Mouse (Mus musculus): ENCODE results near the gene Afap1.

Gene Afap1

DNA sequence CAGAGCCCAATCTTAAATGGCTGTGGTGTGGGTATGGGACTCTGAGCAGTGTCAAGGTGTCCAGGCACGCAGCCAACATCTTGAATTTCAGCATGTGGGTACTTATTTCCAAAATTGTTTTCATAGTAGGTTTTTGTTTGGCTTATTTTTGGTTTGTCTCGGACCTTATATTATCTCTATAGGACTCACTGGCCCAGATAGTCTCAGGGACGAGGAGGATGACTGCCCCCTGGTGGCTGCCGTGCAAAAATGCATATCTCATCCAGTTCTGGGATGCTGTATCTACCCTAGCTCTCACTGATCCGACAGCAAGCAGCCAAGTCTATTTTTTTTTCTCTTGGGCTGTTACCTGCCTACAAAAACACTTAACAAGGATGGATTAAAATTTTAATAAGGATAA lies 82.6 kb downstream of the Afap1 start:
- DNase-seq: peak; percentile 12

GRCm38 (mm10) chr5:35980542-35980941 lies 87.4 kb downstream of the Afap1 start:
- DNase-seq: no peak

- DNase-seq: no peak
These were observed 88.2 kb downstream of the Afap1 start for GRCm38 (mm10) chr5:35981341-35981740.

- DNase-seq: peak; percentile 27
These were observed 88.9 kb downstream of the Afap1 start for GRCm38 (mm10) chr5:35981976-35982375.

DNA sequence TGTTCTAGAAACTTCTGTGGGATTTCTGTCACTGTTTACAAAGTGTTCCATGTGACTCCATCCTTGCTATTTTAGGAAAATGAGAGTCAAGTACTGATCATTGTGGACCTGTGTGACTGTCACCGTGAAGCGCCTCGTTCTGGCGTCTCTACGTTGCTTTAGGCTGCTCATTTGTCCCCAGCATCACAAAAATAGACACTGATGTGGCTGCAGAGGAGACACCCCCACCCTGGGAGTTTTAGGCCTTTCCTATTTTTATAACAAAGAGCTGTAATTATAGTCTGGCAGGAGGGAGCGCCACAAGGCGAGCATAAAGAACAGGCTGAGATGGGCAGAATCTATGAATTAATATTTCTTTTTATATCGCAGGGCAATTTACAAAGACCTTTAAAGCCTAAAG lies 92.5 kb downstream of the Afap1 start:
- DNase-seq: no peak

DNA sequence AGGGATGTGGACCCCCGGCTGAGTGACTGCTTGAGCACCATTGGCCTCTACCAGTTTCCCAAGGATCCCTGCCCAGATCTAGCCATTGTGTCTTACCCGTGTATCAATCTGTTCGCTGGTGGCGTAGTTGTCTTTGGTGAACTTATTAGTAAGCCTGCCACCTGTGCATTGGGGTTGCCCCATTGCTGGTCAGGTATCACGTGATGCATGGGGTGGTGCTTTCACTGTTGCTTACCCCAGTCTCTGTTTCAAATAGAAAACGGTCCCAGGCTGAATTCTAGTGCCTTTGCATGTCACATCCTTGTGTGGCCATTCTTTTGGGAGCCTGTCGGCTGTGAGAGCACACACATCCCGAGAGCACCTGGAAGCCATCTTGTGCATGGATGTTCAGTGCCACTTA lies 95.0 kb downstream of the Afap1 start:
- no peak for DNase-seq

DNA sequence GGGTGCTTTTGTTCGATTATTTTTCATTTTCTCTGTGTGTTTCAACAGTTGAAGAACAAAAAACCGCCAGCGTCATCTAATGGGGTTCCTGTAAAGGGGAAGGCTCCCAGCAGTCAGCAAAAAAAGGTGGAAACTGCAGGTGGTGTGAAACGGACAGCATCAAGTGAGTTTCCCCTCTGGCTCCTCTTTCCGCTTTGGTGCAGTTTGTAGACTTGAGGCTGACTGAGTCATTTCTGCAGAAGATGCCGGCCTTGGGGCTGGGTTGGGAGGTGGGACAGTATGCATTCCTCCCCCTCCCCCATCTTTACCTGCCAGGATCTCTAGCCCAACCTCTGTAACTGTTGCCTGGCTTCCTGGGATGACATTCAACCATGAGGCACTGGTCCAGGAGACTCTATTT lies 96.4 kb downstream of the Afap1 start:
- no peak for DNase-seq

- DNase-seq: no peak
These were observed 97.0 kb downstream of the Afap1 start for GRCm38 (mm10) chr5:35989986-35990735.

GRCm38 (mm10) chr5:36003797-36004196 lies 110.7 kb downstream of the Afap1 start:
- no peak for DNase-seq

- DNase-seq: no peak
These were observed 113.0 kb downstream of the Afap1 start for GRCm38 (mm10) chr5:36006106-36006505.

DNA sequence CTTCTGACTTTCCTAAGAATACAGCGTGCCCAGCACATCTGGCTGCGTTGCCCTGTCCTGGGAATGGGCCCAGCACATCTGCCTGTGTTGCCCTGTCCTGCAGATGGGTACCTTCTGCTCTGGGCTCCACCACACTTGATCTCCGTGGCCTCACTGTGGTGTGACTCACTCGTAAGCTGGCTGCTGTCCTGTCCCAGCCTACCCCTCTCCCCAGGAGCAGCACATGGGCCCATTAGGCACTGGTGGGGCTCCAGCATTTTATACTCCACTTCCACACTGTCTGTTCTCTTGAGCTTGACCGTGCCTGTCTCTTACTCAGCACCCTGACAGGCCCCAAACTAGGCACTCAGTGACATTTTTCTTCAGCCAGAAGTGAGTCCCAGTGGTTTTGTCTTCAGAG lies 113.5 kb downstream of the Afap1 start:
- no peak for DNase-seq

DNA sequence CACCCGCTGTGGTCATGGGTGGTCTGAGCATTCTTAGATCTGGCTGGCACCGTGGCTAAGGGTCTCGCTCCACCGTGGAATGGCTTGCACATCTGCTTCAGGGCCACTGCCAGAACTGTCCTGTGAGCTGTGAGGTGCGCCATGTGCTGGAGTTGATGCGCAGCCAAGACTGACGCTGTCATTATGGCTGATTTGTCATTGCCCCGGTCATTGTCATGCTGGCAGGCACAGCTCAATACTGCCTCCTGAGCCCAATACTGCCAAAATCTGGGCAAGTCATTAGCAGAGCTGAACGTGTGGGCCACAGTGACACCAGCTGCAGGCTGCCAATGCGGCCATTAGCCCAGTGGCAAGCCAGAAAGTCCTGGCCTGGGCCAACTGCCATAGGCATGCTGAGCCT lies 114.5 kb downstream of the Afap1 start:
- no peak for DNase-seq

GRCm38 (mm10) chr5:36009405-36009804 lies 116.3 kb downstream of the Afap1 start:
- DNase-seq: no peak

DNA sequence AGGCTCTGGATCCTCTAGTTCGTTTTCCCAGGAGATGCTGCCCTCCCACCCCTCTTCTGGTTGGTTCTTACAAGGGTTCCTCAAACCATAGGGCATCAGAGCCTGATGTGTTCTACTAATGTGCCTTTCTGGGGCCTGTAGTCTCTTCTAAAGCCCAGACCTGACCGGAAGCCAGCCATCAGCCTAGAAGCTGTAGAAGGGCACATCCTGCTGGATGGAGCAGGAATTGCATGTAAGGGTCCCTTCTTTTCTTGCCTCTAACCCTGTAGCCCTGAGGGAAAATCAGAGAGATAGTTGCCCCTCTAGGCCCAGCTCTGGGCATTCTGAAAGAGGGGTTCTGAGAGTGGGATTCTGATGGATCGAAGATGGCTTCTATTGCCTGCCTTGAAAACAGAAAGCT lies 125.2 kb downstream of the Afap1 start:
- DNase-seq: no peak

DNA sequence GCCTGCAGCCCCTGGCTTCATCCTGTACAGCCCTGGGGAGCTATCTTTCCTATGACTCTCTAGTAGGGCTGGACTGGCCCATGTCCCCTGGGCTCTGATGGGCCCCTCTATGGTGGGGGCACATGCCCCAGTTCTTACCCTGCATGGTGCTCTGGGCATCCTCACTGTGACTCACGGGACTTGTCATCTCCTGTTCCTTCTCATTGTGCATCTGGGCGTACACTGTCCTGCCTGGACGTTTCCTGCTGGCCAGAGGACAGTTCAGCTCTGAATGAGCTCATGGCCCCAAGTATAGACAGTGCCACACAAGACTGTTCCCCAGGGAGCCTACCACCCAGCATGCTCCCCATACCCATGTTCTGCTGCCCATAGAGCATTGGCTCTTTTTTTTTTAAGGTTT lies 128.0 kb downstream of the Afap1 start:
- no peak for DNase-seq

DNA sequence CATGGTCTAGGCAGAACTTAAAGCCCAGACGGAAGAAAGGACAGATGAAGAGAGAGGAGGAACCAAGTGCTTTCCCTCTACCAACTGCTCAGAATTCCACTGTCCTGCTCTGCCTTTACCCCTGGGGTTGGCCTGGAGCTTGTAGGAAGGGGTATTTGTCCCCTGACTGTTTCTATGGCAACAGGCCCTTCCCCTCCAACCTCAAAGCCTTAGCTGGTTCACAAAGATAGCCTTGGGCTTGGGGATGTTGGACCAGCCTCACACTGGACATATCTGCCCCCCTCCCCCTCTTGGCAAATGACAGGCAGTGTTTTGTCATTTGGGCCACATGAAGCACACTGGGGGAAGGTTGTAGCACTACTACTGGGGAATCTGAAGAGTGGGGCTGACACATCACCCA lies 129.2 kb downstream of the Afap1 start:
- no peak for DNase-seq

DNA sequence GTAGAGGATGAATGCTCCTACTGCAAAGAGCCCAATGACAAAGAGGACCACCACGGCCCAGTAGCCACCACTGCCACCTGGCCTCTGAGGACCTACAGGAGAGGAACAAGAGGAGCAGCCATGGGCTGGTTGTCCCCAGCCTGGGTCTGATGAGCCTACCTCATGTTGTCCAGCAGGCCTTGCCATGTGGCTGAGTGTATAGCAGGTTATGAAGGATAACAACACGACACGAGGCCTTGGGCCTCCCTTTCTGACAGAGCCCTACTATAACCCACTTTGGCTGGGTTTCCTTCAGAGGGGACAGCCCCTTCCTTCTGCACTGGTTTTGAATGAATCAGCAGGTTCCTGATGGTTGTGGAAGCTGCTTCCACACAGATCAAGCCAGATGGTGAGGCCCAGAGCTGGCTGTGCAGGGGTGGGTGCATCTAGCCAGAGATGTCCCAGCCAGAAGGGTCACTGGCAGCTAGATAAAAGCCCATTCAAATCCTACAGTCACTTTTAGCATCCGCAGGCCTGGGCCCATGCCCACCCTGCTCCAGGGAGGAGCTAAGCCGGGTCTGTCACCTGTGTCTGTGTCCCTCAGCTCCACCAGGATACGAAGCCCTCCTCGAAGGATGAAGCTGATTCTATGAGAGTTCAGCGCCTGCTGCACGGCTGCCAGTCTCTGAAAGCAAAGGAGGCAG lies 131.0 kb downstream of the Afap1 start:
- no peak for DNase-seq

DNA sequence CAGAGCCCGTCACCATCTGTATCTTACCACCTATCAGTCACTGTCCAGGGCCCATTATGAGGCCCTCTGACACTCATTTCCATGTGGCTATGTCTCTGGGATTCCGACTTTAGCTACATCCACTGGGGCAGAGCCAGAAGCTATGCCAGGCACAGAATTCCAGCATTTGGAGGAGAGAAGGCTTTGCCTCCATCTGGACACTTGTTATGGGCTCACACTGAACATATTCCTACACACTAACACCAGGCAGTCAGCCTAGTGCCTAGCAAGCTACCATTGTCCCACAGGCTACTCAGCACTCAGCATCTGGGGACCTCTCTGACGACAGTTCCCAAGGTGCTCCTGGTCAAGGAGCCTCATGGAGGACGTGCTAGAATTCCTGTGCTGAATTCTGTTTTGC lies 132.0 kb downstream of the Afap1 start:
- DNase-seq: no peak

GRCm38 (mm10) chr5:36033531-36034426 lies 140.7 kb downstream of the Afap1 start:
- no peak for DNase-seq

- no peak for DNase-seq
These were observed 146.5 kb downstream of the Afap1 start for GRCm38 (mm10) chr5:36039596-36039995.

GRCm38 (mm10) chr5:36040398-36041235 lies 147.5 kb downstream of the Afap1 start:
- no peak for DNase-seq

DNA sequence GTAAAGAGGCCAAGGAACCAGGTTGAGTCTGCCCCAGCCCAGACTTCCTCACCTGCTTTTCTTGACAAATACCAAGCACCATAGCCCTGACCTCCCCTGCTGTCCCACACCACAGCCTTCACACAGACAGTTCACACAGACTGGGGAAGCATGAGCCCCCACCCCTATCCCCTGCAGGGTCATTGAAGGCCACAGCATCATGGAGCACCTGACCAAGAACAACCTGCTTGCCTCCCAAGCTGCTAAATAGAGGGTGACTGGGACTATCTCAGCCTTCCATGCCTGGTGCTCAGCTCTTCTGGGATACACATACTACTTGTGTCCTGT lies 148.1 kb downstream of the Afap1 start:
- no peak for DNase-seq

DNA sequence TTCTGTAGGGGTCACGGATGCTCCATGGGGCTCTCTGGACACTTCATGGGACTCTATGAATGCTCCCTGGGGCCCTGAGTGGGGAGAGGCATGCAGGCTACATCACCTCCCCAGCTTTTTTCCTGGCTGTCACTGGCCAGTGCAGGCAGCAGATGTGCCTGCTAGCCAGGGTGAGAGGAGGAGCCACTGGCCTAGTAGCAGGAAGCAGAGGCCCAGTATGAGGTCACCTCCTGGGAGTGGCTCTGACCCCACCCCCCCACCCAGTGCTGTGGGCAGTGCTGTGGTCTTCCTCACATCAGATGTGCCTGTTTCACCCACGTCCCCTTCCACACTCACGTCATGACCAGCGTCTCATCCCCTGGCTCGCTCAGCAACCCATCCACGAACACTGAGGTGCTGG lies 148.6 kb downstream of the Afap1 start:
- DNase-seq: no peak

Measured in kidney, adult 11 months (tissue).